Mouse (Mus musculus) left cerebral cortex, adult 8-10 months (tissue): ENCODE measurements around the gene Qrich2. TPM values are rescaled to one million over a fixed set of nuclear protein-coding genes. Genes with fewer than 3 reads are reported as not detected.

Source experiments
- DNase-seq, 2 experiments: peaks; one replicate each; pipeline ENCODE4 v3.0.0; 2022; ENCODE audit warnings: low spot score in 2 of 2
- total RNA-seq, 4 experiments: library from RNA; stranded (reverse); gene quantifications; 2 replicates each; pipeline ENCODE4 v1.2.4; 2022

Qrich2 gene
- total RNA-seq, 4 experiments from 2014 or later, result not detected

DNA sequence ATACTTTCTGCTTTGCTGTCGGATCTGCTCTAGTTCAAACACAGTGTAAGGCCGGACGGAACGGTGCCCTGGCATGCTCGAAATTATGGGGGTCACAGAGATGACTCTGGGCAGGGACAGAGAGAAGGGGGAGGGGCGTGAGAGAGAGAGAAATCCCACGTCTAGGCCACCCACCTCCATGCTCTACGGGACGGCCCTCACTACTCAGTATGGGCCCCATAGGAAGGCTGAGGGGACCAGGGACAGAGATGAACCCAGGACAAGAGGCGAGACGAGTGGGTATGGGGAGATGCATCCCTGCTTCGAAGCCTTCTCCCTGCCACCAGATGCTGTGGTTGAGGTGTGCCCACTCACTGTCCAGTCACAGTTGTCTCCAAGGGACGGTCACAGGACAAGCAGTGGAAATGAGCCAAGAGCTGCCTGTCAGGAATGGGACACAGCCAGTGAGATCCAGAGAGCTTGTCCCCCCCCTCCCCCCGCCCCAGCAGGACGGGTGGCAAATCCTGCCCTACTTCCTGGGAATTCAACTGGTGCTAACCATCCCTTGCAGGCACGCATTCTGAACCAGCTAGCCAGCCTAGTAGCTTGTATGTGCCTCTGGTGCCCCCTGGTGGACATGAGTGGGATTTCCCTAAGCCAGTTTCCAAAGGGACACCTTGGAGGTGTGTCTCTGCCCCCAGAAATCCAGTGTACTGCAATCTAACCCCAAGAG is 20.3 kb downstream of the Qrich2 start:
- peak; percentile 80 to 95 for DNase-seq

- DNase-seq, result no peak
Measured at GRCm38 (mm10) chr11:116443935-116444334, 22.1 kb downstream of the Qrich2 start.

- no peak for DNase-seq
Measured at GRCm38 (mm10) chr11:116443311-116443710, 22.7 kb downstream of the Qrich2 start.

DNA sequence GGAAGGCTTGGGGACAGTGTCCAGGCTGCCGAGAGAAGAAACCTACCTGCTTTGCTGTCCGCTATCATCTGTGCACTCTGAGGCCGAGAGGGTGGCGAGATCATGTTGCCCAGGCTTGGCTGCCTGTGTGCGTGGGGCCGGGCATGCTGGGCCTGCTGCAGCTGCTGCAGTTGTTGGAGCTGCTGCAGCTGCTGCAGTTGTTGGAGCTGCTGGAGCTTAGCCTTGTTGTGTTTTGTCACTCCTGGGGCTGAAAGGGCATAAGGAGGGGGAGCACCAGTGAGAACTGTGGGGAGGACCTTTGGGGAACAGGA is 23.2 kb downstream of the Qrich2 start:
- DNase-seq, result no peak

GRCm38 (mm10) chr11:116442129-116442866 is 23.7 kb downstream of the Qrich2 start:
- DNase-seq, result no peak

- DNase-seq, result no peak
Measured at GRCm38 (mm10) chr11:116440408-116441068, 25.5 kb downstream of the Qrich2 start.

DNA sequence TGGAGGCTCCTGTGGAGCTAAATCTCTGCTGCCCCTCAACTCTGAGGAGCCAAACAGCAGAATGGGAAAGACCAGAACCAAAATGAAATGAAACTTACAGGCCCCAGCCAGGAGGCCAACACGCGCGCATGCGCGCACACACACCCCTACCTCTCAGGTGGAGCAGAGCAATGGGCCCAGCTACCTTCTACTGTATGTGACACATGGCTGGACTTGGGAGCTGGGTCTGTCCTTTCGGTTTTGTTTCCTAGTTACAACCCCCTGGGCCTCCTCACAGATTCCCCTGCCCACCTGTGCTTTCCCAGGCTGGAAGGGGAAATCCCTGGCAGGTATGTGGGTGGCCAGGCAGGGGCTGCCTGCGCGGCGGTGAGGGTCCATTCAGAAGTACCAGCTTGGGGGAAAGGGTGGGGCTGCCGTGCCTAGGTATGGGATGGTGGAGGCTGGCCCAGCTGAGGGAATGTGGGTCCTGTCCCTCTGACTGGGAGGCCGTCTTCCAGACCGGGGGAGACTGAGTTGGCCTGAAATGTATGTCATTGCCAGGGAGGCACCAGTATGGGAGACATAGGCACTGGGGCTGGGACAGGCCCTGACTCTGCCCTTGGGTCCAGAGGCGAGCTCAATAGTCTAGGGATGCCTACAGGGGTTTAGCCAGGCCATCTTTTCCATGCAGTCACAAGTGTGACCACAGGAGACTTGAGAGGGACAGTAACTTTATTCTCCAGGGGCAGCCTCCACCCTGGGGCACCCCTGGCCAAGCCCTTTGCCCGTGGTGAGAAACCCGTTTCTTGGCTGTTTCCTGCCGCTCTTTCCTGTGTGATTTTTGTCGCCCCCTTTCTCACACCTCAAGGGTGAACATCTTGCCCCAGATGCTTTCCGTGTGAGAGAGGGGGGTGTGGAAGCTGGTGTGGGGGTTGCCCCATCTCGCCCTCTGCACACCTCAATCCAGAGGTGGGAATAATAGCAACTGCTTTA is 26.5 kb downstream of the Qrich2 start:
- DNase-seq, result no peak

DNA sequence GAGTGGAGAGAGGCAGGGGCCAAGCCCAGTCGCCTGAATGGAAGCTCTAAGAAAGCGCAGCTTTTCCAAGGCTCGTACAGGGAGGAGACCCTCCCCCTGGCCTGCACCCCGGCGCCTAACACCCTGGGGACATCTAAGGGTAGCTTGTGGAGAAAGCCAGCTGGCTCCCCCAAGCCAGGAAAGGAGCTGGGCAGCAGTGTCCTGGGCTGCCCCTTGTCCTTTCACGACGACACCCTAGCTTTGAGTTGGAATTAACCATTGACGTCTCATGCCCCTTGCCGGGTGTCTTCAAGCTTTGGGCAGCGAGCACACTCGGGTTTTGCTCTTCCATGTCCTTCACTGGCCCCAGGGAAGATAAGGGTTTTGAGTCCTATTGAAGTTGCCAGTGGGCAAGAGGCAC is 28.5 kb downstream of the Qrich2 start:
- no peak for DNase-seq

- no peak for DNase-seq
Measured at GRCm38 (mm10) chr11:116436725-116437331, 29.2 kb downstream of the Qrich2 start.

DNA sequence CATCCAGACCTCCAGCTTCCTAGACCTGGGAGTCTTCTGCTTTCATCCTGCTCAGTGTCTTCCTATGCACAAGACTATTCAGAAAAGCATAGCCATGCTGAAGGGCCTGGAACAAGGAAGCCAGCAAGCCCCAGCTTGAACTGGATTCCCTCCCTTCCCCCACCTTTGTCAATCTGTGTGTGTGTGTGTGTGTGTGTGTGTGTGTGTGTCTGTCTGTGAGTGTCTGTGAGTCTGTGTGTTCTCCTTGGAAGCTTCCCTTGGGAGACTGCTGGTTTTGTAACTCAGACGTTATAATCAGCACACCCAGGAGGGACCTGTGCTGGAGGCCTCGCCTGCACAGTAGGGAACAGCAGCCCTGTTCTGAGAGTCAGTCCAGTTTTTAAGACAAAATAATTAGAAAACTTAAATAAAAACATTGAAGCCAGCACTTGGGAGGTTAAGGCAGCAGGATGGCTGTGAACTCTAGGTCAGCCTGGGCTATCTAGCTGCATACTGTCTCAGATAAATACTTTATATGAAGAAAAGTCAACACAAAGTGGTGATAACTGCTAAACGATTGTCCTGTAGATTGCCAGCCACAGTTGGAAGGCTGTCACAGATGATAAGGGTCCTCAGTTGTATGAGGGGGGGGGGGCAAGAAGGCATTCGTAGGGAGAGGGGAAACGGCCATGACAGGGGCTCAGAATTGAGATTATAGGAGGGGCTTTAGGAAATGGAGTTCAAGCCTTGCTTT is 29.9 kb downstream of the Qrich2 start:
- no peak for DNase-seq

- no peak for DNase-seq
Measured at GRCm38 (mm10) chr11:116434967-116435752, 30.9 kb downstream of the Qrich2 start.

GRCm38 (mm10) chr11:116434287-116434966 is 31.6 kb downstream of the Qrich2 start:
- DNase-seq, result peak in 1 of 2 experiments; percentile 43

DNA sequence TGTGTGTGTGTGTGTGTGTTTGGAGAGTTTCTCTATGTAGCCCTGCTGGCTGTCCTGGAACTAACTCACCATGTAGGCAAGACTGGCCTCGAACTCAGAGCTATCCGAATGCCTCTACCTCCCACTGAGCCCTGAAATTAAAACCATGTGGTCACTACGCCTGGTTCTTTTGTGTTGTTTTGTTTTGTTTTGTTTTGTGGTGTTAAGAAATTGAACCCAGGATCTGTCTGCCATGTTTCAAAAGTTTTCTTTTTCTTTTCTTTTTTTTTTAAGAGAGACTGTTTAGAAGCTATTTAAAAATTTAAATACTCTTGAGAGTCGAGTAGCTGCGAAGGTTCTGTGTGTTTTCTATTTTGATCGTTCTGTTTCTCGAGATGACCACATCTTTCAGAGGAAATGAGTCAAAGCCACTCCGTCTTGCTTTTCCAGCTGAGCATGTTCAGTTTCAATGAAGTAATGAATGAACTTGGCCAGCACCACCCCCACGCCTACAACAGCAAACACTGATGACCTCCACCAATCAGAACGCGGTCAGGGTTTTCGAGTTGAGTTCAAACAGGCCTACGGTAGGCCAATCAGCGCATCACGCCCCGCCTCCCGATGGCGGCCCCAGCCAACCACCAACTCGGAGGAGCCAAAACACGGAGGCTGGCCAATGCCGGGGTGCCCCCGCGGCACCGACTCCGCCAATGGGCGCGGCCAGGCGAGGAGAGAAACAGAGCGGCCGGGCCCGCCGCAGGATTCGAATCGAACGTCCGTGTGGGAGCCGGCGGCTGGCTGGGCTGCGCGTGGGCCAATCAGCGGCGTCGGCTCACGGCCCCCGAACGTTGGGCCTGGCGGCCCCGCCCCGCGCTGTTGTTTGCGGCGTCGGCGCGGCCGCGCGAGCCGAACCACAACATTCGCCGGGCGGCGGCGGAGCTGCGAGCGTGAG is 32.4 kb downstream of the Qrich2 start, which contains the start of gene Ubald2:
TSS of gene Ubald2 (plus strand) at position 739 of the 931 bp plus-strand sequence.
- peak; percentile 94 to 99 for DNase-seq

DNA sequence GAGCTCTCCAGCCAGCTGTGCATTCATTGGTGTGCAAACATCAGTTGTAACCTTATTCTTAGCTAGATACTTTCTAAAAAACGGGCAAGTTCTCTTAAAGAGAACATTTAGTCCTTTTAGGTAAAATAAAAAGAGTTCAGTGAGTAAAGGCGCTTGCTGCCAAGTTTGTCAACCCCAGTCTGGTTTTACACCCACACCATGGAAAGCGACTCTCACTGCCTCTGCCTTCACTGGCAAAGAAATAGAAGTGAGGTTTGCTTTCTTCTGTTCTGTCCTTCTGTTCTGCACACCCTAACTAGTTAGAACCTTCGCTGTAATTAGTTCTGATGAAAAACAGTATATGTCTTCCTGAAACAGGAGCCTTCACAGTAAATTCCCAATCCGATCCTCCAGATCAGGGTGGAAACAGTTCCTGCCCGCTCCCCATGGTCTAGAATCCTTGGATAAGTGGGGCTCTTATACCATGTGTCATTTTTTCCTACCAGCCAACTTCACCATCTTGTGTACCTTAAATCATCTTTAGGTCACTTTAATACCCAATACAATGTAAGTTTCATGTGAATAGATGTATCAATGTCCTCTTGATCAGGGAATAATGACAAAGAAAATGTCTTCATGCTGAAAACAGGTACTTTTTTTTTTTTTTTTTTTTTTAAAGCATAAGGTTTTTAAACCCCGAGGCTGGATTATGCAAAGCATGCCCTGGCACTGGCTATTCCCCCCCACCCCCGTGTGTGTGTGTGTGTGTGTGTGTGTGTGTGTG is 33.3 kb downstream of the Qrich2 start:
- DNase-seq, result peak in 1 of 2 experiments; percentile 73

DNA sequence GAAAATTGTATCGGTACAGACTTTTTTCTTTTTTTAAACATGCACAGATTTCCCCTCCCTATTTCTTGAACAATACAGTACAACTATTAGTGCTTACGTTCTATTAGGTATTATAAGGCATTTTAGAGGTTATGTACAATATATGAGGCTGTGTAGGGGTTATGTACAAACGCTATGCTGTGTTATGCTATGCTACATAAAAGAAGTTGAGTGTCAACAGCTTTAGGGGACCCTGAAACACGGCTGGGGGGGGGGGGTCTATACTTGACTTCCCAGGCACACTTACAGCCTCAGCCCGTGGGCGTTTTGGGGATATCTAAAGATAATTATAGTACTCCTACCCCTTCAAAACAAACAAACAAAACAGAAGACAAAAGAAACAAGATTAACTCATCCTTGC is 33.9 kb downstream of the Qrich2 start:
- DNase-seq, result no peak

DNA sequence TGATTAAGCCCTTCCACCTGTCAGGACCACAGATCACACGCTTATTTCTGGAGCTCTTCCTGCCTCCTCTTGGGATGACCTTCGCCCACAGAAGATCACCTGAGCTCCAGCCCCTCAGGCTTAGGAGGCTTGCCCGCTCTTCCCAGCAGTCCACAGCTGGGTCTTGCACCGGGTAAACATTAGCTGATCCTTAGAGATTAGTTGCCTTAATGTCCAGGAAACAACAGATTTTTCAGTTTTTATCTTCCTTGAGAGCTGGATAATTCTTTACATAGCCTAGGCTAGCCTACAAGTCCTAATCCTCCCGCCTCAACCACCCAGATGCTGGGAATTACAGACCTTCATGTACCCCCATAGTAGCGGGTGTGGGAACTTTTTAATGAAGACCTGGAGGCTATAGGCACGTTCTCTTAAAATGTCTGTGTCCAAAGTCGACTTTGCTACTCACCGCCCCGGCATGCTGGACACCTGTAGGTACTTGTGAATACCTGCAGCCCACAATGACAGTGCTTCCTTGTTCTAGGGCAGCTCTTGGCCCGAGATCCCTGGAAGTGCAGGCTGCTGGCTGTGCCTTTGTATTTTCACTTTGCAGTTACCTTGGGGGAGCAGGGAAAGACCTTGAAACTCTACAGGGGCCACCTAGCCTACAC is 34.5 kb downstream of the Qrich2 start:
- DNase-seq, result no peak
